Mouse (Mus musculus) G1E (cell line): ENCODE results near the gene Impdh2. TPM values are rescaled to one million over a fixed set of nuclear protein-coding genes. Genes with fewer than 3 reads are reported as not detected.
A peak's percentile ranks its signal among the peaks of the same experiment; 100 is the strongest.

Source experiments
- ATAC-seq: 2 replicates; pipeline ENCODE4 v1.8.0; 2016; ENCODE audit warnings: mild to moderate bottlenecking; ENCODE audit not compliant: insufficient number of reproducible peaks, poor library complexity, low FRiP score, severe bottlenecking; ENCODE audit errors: extremely low read depth
- DNase-seq: peaks from one replicate; pipeline ENCODE4 v3.0.0; 2012; ENCODE audit warnings: low spot score
- H3K27me3 ChIP-seq: 2 replicates; pipeline ENCODE4 v1.6.1; 2012; ENCODE audit warnings: mild to moderate bottlenecking, low read length, inconsistent platforms; ENCODE audit not compliant: insufficient read depth
- H3K36me3 ChIP-seq: replicated peaks from 2 replicates; pipeline ENCODE3; 2012; ENCODE audit warnings: mild to moderate bottlenecking, inconsistent platforms
- H3K4me1 ChIP-seq: 2 replicates; pipeline ENCODE4 v1.6.1; 2012; ENCODE audit warnings: low read depth, low read length, inconsistent platforms, mixed read lengths; ENCODE audit not compliant: insufficient read depth
- H3K4me3 ChIP-seq: 2 replicates; pipeline ENCODE4 v1.5.1; 2012; ENCODE audit warnings: low read depth, mild to moderate bottlenecking, inconsistent platforms, low read length, moderate library complexity, mixed read lengths
- H3K9me3 ChIP-seq: replicated peaks from 2 replicates; pipeline ENCODE4 v1.6.1; 2012; ENCODE audit warnings: inconsistent platforms
- CTCF ChIP-seq: IDR thresholded peaks from 2 replicates; pipeline ENCODE4 v1.5.1; 2012; ENCODE audit warnings: low read depth, low read length, inconsistent platforms, mixed read lengths
- GATA1 ChIP-seq: IDR thresholded peaks from 2 replicates; pipeline ENCODE4 v1.6.1; 2012; ENCODE audit warnings: borderline replicate concordance, low read length, inconsistent platforms, mixed read lengths
- GATA2 ChIP-seq: IDR thresholded peaks from 2 replicates; pipeline ENCODE4 v1.6.1; 2012; ENCODE audit warnings: low read depth, low read length, inconsistent platforms, borderline replicate concordance
- POLR2AphosphoS5 ChIP-seq: IDR thresholded peaks from 2 replicates; pipeline ENCODE4 v1.6.1; 2012; ENCODE audit warnings: low read depth, low read length, inconsistent platforms; ENCODE audit not compliant: insufficient replicate concordance
- TAL1 ChIP-seq: conservative IDR thresholded peaks from 2 replicates; pipeline ENCODE4 v1.6.1; 2012; ENCODE audit warnings: low read depth, low read length, inconsistent platforms, mixed read lengths
- polyA plus RNA-seq: library from polyadenylated mRNA; stranded (reverse); fragments of >175 nt; gene quantifications from 2 replicates; pipeline ENCODE4 v1.2.3, GENCODE M21; 2012
- total RNA-seq, 2 experiments: library from RNA; stranded (forward) in 1 of 2; stranded (reverse) in 1 of 2; fragments of 200-1000 nt in 1 of 2; fragments of >200 nt in 1 of 2; fragmentation: Nextera tagmentation in 1 of 2; gene quantifications; 2 replicates each; pipeline ENCODE4 v1.2.3; 2014 to 2017

Impdh2 gene
- total and polyA plus RNA-seq, 3 experiments: 154 to 247 (median 167) TPM

DNA sequence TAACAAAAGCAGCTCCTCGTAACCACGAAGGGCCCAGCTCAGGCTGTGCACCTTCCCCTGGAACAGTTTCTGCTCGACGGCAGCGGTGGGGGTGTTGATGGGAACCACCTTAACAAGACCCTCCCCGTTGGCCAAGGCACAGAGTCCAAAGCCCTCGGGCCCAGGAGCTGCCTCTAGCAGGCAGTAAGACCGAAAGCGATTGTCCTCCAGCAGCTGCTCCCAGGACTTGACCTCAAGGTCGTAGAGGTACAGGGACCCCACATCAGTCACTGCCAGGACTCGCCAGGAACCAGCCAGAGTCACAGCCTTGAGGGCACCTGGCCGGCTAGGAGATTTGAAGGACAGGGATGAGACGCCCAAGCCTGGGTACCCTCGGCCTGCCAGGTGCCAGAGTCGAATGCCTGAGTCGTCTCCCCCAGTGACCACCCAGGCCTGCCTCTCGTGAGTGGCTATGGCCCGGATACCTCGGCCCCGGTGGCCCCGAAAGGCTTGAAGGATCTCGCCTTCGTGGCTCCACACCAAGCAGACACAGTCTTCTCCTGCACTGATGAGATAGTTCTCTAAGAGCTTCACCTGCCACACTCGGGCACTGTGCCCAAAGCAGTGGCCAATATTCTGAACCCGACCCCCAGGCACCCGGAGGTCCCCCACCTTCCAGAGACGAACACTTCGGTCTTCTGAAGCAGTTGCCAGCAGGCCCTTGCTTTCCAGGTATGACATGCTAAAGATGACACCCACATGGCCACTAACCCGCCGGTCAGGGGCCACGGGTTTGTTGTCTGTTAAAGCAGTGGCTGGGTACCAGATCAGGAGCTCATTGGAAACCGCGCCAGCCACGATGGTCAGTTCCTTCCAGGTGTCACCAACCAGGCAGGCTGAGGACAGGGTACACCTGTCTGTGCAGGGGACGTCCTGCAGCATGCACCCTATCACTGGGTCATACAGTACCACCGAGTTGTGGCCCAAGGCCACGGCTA, 15.5 kb downstream of the Impdh2 start:
- no peak for TF ChIP-seq GATA1
- no peak overlapping the region for H3K4me3 ChIP-seq
- H3K36me3 ChIP-seq: peaks cover 87% of the 10 kb centered on the region
- peaks cover 81% of the 10 kb centered on the region for H3K4me1 ChIP-seq
- no peaks in the 10 kb centered on the region for H3K27me3 ChIP-seq
- ATAC-seq: no peak
- H3K9me3 ChIP-seq: no peaks in the 10 kb centered on the region
- DNase-seq: no peak

- H3K36me3 ChIP-seq: peaks cover 85% of the 10 kb centered on the region
- TF ChIP-seq TAL1: no peak
- no peak for DNase-seq
- ATAC-seq: no peak
- no peaks in the 10 kb centered on the region for H3K9me3 ChIP-seq
- peaks cover 67% of the 10 kb centered on the region for H3K4me1 ChIP-seq
- no peak overlapping the region for H3K4me3 ChIP-seq
- no peaks in the 10 kb centered on the region for H3K27me3 ChIP-seq
Observed at GRCm38 (mm10) chr9:108577025-108577424, 16.9 kb downstream of the Impdh2 start.

DNA sequence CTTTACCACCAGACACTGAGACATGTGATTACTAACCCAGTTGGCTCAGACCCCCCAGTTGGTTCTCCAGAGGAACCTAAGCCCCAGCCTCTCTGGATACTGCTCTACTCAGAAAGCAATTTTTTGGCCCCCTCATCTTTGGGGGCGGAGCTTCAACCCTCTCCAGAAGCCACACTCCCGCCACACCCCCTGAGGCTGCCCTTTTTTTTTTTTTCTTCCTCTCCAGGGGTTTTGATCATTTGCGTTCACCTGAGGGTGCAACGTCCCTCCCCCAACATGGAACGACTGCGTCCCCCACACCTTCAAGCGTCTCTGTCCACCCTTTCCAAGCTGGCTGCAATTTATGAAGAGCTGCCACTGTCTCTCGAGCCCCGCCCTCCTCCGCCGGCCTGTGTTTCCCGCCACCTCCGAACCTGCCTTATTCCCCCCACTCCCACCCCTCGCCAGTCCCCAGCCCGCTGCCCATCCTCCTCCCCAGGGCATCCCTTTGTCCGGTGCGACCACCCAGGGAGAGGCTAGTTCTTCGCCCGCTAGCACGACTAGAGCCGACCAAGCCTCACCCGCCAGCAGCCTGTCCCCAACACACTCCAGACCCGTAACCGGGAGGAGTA, 18.0 kb downstream of the Impdh2 start:
- peak overlapping the region; percentile 83 for H3K4me3 ChIP-seq
- peaks cover 85% of the 10 kb centered on the region for H3K36me3 ChIP-seq
- peaks cover 58% of the 10 kb centered on the region for H3K4me1 ChIP-seq
- no peaks in the 10 kb centered on the region for H3K27me3 ChIP-seq
- H3K9me3 ChIP-seq: no peaks in the 10 kb centered on the region
- TF ChIP-seq CTCF (no peak), TAL1 (no peak), GATA1 (no peak), POLR2AphosphoS5 (no peak), GATA2 (no peak)
- peak; percentile 57 for DNase-seq
- no peak for ATAC-seq

DNA sequence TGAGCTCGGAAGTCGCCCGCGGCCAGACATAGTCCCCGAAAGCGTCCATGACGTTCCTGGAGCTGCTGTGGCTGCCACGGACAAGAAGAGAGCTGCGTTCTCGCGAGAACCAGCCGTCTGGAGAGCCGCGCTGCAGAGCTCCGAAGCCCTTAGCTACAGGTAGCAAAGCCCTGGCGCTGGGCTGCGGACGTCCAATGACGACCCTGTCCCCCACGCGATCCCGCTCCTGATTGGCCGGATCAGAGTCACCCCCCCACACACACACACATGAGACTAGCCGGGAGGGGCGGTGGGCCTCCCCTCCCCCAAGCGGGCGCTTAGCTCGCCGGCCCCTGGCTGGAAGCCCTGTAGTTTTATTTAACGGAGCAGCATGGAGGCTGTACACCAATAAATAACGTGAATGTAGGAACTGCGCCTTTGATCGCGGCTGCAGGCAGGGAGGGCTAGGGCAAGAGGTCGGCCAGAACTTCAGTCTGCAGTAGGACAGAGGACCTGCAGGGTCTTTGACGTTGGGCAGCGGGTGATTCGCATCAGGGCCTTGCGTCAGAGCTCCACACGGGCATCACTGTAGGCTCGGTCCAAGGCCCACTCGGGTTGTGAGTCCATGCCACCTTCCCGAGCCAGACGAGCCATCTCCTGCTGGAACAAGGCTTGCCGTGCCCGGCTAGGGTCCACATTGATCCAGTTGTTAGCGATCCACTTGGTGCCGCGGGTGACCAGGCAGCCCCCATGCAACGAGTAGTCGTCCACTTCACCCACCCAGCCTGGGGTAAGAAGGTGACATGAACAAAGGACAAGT, 18.7 kb downstream of the Impdh2 start, which contains the start of gene Wdr6:
Gene Wdr6 (minus strand): TSS at position 195 of the 799 bp plus-strand sequence.
- peak within 1 kb of the TSS; percentile 83 for H3K4me3 ChIP-seq
- H3K4me1 ChIP-seq: peaks cover 51% of the 10 kb centered on the region
- no peaks in the 10 kb centered on the region for H3K9me3 ChIP-seq
- no peak for TF ChIP-seq TAL1
- no peak for TF ChIP-seq GATA2
- TF ChIP-seq CTCF: no peak
- no peak for TF ChIP-seq POLR2AphosphoS5
- no peak for TF ChIP-seq GATA1
- ATAC-seq (peak; percentile 97), DNase-seq (peak; percentile 97)
- no peaks in the 10 kb centered on the region for H3K27me3 ChIP-seq
- peaks cover 84% of the 10 kb centered on the region for H3K36me3 ChIP-seq

DNA sequence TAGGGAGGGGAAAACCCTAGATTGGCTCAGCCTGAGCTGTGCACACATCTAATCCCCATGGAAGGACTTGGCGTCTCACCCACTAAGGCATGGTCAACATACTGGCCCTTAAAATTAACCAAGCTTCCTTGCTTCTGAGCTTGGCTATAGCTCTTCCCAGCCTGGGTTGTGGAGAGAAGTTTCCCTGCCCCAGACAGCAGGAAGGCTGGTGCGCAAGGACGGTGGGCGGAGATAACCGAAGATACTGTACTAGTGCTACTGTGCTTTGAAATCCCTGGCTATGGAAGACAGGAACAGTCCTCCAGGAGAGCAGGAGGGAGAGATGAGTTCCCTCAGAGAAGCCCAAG, 19.2 kb downstream of the Impdh2 start:
- ATAC-seq (no peak), DNase-seq (no peak)
- Histone ChIP-seq H3K9me3 (no peaks in the 10 kb centered on the region), H3K36me3 (peaks cover 79% of the 10 kb centered on the region), H3K27me3 (no peaks in the 10 kb centered on the region), H3K4me3 (peak overlapping the region; percentile 83), H3K4me1 (peaks cover 46% of the 10 kb centered on the region)
- no peak; the same call in 1 of the 2 replicates for TF ChIP-seq POLR2AphosphoS5
- TF ChIP-seq TAL1: no peak
- no peak for TF ChIP-seq GATA1
- no peak for TF ChIP-seq CTCF
- no peak for TF ChIP-seq GATA2

DNA sequence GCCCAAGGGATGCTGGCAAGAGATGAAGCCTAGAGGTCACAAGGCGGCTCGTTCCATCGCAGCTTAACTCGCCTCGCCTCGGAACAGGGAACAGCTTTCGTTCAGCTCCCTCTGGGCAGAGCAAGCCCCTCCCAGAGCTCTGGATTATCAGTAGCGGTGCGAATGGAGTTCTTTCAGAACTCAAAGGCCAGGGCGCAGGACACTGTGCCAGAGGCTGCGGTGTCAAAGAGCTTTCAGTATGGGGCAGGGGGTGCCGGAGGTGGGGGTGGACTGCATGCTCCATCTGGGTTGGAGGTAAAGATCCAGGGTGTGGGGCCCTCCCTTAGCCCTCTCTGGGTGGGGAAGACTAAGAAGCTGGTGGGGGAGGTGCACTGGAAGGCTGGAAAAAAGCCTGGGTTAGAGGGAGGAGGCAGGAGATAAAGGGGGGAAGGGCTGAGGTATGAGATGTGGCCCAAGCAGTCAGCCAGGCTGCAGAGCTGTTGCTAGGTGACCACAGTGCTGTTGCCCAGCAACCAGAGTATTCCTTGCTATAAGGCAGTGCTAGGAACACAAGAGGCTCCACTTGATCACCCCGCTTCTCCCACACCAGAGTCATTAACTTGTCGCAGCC, 27.6 kb downstream of the Impdh2 start:
- Histone ChIP-seq H3K4me1 (peaks cover 25% of the 10 kb centered on the region), H3K36me3 (peaks cover 56% of the 10 kb centered on the region), H3K4me3 (no peak overlapping the region), H3K9me3 (no peaks in the 10 kb centered on the region), H3K27me3 (no peaks in the 10 kb centered on the region)
- TF ChIP-seq POLR2AphosphoS5: no peak
- TF ChIP-seq GATA1: no peak
- TF ChIP-seq GATA2: no peak
- TF ChIP-seq CTCF: no peak
- TF ChIP-seq TAL1: no peak
- ATAC-seq (no peak), DNase-seq (no peak)
